Mouse (Mus musculus): ENCODE results near the gene Pbxip1.

Gene Pbxip1

DNA sequence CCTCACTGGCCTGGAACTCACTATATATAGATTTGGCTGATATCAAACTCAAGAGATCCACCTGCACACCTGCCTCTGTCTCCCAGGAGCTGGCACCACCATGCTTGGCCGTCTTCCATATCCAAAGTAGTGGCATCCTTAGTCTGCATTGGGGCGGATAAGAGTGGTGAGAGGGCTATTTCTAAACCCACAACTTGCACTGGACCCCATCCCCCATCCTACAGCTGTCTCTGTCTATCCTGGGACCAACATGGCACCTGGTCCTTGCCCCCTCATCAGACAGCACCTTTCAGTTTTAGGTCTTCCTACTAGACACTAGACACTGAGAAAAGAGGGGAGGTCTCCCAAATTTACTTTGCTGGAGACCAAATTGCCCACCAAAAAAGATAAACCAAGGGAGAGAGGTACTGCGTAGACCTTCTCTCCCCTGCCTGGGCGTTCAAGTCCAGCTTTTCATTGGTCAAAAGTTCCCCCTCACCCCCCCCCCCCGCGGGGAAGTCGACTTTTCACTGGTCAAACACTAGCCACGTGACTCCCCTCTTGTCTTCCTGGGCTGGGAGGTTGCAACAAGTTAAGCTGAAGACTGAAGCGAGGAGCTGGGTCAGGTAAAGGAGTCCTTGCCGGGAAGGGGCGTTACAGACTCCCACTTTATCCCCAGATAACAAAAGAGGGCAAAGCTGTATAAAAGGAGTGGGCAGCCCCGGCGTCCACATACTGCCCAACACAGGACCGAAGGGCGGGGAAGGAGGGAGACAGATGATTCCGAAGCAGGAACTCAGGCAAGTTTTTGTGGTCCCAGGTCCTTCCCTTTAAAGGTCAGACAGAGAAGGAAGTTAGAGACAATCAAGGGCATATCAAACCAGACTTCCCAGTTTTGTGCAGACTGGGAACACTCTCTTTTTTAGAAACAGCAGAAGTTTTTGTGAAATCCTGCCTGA lies at the start of gene Pbxip1:
Pbxip1 (plus strand) TSS at position 531 of the 938 bp plus-strand sequence.
- peak; percentile 75 for DNase-seq (ENCODE audit: low read depth, low spot score)

DNA sequence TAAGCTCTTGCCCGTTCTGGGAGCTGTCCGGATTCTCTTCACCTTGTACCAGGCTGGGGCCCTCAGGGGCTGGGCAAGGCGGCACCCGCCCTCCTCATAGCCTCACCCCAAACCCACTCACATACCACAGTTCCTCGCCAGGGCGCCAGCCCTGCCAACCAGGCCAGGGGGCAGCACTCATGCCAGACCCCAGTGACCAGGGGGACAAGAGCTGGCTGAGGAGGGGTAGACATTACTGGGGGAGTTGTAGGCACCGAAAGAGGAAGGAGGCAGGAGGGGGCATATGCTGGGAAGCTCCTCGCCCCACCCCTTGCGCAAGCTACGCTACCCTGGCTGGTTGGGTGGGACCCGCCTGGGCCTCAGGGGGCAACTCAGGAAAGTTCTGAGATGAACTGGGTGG lies 48.9 kb upstream of the Pbxip1 start:
- no peak for DNase-seq (ENCODE audit: low read depth, low spot score)

DNA sequence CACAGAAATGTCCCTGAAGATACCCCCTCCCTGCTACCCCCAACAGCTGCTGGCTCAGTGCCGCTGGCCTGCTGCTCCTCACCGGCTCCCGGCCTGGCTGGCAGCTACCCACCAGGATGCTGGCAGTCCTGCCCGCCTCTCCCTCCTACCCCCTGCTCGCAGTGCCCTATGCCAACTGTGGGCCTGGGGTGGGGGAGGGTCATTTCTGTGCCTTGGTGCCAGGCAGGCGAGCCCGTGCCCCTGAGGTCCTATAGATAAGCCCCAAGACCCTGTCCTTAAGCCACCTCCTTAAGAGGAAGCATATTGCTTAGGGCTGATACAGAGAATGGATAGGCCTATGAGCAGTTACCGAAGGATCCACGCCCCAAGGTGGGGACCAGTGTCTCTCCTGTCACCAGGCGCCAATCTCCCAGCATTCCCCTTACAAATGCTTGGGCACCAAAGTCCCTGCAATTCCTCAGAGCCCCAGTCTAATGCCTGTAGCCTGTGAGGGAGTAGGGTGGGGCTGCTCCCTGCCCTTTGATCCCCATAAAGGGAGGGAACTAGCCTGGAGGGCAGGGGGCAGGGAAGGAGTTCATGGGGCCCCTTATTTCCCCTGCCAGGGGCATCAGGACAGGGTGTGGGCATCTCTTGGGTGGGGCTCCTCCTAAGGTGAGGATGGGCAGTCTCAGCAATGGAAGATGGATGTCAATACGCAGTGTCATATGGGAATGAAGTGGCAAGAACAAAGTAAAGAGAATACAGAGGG lies 48.2 kb upstream of the Pbxip1 start:
- no peak for DNase-seq (ENCODE audit: low read depth, low spot score)

DNA sequence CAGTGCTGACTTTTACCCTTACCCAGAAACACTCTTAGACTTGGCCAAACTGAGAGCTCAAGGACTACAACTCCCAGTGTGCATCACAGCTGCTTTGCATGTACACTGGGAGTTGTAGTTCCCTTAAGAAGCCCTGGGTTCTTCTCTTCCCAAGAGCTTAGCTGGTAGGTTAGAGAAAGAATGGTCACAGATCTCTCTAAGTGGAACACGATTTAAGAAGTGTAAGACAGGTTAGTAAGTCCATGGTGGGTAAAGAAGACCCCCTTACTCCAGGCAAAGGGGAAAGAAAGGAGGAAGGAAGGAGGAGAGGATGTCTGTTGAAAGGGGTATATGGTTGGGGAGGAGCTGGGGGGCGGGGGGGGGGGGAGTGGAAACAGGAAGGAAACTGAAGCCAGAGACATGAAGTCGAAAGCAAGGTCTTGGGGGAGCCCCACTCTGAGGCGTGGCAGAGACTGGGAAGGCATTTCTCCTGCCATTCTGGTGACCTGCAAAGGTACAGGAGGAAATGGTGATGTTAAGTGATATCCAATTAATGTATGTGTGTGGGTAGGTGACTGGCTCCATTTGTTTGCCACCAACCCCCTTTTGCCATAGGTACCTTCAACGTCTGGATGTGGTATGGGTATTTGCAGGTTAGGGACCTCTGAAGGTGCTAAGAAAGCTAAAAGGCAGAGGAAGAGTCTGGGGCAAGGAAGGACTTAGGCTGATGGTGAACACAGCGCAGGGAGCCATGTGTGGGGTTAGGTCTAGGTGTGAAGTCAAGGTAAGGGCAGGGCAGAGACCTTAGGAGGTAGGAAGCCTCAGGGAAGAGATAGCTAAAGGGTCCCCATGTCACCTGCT lies 47.4 kb upstream of the Pbxip1 start:
- DNase-seq (ENCODE audit: low read depth, low spot score): peak; percentile 17

DNA sequence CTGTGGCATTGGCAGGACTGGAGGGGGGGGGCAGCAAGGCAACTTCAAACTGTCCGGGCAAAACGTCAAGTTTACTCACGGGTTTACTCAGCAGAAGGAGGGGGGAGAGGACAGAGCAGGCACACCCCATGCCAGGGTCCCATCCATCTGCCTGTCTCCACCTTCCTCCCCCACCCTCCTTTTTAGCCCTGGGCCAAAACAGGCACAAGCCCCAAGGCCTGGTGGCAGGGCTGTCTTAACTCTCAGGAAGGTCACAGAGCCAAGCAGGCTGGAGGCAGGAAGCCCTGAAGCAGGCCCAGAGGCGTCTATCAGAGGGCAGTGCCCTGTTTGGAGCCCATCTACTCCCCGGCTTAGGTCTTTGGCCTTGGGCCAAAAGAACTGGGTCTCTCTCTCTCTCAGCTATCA lies 46.4 kb upstream of the Pbxip1 start:
- DNase-seq (ENCODE audit: low read depth, low spot score): no peak

DNA sequence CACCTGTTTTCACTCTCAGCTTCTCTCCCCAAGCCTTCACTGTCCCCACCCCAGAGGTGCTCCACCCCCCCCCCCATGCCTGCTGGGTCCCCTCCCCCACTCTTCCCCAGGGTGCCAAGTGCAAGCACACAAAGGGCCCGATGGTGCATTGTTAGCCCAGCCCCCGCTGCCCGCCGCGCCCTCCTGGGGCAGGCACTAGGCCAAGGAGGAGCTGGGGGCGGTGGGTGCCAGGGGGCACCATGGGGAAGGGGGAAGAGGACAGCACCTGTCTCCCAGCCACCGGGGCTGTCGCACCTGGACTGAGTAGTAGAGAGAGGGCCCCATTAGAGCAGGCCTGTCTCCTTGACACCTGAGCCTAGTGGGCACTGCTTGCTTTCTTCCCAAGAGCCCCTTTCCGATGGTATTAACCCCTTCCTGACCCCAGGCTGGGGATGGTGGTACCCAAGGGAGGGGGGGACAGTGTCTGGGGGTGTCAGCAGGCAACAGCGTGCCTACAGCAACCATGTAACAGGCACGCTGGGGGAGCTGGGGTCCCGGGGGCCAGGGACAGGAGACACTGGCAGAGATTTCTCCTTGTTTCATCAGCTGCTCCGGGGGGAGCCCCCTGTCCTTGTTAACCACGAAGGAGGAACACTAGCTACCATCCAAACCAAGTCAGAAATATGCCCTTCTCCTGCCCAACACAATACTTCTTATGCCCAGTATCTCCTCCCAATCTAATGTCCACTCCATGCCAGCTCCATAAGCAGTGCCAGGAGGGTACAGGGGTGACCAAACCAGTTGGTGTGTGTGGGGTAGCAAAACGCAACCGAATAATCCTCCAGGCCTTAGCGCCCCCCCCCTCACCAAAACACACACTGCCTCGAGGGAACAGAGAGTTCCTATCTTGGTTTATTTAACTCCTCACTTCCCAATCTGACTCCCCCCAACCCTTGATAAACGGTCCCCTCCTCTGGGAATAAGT lies 45.5 kb upstream of the Pbxip1 start:
- no peak for DNase-seq (ENCODE audit: low read depth, low spot score)

DNA sequence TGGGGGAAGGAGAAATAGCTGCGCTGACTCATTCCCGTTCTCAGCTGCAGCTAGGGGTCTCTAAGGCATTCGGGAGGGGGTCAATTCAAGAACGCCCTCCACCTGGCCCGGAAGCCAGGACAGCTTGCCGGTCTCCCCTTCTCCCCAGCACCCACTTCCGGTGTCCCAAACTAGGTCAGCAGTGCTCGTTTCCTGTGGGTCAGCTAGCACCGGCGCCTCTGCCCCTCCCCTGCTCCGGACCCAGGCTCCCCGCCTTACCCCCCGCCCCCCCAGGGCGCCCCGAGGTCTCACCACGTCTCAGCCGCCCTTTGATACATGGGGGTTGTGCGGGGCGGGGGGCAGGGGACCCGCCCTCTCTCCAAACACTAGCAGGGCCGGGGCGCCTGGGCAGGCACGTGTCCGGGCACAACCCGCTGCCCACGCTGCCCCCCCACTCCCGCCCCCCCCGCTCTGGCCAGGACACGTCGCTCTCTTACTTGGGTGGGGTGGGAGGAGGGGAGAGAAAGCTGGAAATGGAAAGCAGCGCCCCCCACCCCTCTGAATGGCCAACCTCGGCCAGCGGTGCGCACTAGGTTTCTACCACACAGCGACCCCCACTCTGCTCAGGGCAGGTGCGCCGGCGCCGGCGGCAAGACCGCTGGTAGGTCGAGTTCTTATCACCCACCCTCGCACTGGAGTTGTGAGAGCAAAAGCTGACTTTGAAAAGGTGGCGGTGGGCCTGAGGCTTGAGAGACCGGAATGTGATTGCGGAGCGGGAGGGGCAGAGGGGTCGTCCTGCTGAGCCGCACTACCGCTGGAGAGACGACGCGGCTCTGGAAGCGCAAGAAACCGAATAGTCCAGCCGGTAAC lies 44.6 kb upstream of the Pbxip1 start:
- peak; percentile 7 for DNase-seq (ENCODE audit: low read depth, low spot score)

DNA sequence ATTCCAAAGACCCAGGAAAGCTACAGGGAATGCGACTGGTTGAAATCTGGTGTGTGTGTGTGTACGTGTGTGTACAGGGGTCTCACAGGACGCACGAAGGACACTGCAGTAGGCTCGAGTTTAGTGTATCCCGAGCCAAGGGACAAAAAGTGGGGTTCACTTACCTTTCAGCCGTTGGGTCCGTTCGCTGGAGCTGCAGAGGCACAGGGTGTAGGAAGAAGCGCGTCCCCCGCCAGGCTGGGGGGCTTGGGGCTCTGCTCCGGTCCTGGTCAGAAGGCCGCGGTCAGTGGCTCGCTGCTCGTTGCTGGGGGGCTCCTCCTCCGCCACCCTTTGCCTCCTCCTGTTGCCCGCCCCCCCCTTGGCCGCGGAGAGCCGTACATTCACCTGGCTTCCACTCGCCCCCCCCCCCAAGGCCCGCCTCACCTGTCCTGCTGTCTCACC lies 43.6 kb upstream of the Pbxip1 start:
- no peak for DNase-seq (ENCODE audit: low read depth, low spot score)

DNA sequence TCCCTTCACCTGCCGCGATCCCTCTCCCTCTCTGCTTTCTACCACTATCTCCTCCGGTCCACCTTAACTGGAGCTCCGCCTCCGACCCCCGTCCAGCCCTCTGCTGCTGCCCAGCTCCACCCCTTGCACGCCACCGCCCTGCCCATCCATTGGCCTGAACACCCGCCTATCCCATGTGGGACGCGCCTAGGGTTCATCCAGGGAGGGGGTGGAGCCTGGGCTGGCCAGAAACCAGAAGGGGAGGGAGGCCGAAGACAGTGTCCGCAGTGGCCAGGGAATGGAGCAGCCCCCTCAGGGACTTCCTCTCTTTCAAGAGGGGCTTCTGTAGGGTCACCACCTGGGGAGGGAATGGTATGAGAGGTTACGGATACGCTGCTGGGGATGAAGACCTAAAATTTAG lies 42.9 kb upstream of the Pbxip1 start:
- DNase-seq (ENCODE audit: low read depth, low spot score): peak; percentile 93

DNA sequence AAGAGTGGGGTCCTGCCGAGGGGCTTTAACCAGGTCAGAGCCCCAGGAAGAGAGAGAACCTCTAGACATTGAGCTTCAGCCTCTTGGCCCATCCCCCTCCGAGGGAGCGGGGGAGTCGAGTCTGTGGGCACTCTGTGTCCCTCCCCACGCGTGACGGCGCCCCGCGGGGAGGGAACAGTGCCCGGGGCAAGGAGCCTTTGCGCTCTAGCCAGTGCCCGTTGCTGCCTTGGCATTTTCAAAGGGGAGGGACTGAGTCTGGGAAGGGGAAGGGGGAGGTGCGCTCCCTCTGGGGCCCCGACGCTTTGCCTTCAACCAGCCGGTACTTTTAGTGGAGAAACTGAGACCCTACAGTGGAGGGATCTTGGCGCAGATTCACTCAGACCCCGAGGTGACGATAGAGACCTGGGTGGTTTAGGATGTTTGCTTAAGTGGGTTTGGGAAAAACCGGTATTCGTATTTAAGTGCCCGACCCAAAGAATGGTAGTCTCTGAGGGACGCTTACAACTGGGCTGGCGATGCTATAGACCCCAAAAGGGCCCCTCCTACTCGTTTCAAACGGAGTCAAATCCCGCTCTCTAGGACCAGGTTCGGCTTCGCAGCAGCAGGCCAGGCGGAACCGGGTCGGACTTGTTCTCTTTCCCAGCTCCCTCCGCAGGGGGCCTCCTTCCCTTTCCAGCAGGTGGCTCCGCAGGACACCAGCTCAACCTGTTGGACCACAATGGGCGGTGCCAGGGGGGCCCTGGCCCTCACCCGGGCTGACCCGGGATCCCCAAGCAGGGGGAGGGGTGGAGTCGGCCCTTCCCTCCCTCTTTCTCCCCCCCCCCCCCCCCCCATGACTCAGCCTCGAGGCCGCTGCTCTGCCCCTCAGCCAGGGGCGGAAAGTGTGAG lies 42.3 kb upstream of the Pbxip1 start, which contains the start of gene Zbtb7b:
Zbtb7b (minus strand) TSS at position 771 of the 888 bp plus-strand sequence.
- DNase-seq (ENCODE audit: low read depth, low spot score): no peak

DNA sequence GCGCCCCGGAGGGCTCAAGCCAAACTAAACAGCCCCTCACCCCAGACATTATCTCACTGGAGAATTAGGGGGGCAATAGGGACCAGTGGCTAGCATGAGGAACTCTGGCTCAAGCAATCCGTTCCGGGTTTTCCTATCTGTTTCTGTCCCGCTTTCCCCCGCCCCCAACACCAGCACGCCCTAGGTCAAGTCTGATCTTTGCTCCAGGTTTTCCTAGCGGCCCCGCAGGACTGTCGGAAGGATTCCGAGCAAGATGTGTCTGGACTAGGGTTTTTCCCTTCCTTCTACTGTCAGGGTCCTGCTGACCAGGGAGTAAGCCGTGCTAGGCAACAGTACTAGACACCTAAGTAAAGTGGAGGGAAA lies 41.6 kb upstream of the Pbxip1 start:
- DNase-seq (ENCODE audit: low read depth, low spot score): peak; percentile 78

DNA sequence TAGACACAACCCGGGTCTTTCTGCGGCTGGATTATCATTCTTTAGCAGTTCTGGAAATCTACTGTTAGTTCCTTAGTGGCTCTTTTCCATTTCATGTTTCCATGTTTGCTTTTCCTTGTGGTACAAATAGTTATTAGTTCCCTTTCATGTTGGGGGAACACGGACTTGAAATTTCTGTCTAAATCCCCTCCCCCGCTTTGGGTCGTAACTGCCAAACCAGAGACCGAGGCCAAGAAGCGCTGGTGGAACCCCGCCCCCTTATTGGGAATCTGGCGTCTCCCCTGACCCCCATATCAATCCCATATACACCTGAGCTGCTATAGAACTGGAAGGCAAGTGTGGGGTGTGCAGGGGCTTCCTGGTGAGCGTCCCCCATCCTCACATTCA lies 41.1 kb upstream of the Pbxip1 start:
- no peak for DNase-seq (ENCODE audit: low read depth, low spot score)

DNA sequence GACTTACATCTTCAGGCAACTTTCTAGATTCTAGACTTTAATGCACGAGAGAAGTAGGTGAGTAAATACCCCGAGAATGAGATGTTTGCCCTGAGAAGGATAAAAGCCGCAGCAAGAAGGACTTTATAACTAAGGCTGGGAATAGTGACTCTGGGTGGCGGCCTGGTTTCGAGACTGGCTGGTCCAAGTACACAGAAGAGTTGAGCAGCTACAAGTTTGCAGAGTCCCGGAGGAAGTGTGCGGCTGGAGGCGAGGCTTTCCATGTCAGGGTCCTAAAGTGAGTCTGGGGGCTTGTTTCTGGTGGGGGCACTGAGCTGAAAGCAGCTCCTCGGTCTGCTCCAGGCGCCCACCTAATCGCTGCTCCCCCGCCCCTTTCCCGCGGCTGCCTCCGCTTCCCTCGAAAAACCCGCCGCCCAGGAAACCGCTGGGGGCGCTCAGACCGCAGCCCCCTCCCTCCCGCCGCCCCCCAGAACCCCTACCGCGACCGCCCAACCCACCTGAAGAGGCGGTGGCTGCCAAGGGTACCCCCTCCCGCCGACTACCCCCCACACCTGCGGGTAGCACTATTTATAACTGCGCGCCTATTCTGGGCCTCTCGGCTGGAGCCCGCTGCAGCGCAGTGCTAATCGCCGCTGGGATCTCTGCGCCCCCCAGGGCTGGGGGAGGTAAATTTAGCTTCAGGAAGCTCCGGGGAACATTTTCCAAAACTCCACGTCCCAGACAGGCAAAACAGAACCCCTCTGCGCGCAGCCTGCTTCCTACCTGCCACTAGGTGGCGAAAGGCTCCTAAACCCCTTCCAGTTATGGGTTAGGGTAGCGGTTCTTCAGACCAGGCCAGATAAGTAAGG lies 40.5 kb upstream of the Pbxip1 start:
- DNase-seq (ENCODE audit: low read depth, low spot score): peak; percentile 71

DNA sequence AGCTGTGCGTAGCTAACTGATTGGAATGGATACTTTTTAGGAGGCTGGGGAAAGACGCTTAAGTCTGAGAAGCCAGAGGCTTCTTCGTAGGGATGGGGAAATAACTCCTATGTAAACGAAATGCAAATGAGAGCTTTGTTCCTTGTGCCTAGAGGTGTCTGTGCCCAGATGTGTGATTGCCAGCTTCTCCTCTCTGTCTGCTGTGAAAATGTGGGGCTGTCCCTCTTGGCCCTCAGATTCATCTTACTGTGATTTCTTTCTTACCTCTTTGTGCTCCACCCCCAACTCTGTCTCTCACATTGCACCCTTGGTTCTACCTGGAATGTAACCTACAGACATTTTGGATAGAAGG lies 39.9 kb upstream of the Pbxip1 start:
- DNase-seq (ENCODE audit: low read depth, low spot score): no peak

DNA sequence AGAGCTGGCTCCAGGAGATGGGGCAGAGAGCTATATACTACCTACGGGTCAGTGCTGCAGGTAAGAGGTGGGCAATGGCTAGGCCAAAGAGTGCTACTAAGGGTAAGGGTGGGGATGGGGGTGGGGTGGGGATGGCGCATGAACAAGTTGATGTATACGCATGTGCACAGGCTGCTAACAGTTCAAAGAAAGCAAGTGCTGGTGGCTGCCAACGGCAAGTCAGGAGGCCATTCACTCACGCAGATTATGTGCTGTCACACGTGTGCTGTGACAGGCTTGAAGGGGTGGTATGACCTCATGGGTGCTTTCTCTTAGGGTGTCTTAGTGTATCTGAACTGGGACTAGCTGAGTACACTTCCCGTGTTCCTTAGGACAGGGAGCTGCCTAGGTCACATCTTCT lies 35.2 kb upstream of the Pbxip1 start:
- no peak for DNase-seq (ENCODE audit: low read depth, low spot score)

DNA sequence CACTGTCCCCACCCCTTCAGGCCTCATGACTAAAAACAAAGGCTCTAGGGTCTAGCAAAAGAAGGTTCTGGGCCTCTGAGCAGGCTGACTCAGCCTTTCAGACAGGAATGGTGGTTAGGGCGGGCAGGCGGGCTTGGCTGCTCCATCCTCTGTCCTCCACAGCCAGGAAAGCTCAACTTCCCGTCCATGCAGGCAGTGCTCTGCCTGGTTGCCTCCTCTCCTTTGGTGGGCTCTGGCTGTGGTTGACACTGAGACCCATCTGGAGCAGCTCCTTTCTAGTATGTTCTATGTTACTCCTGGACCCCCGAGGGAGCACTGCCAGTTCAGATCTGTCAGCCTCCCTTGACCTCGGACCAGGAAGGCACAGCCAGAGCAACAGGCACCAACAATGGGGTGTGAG lies 33.8 kb upstream of the Pbxip1 start, which contains the start of gene Lenep:
Lenep (minus strand) TSS at position 101 of the 400 bp plus-strand sequence.
- DNase-seq (ENCODE audit: low read depth, low spot score): no peak

DNA sequence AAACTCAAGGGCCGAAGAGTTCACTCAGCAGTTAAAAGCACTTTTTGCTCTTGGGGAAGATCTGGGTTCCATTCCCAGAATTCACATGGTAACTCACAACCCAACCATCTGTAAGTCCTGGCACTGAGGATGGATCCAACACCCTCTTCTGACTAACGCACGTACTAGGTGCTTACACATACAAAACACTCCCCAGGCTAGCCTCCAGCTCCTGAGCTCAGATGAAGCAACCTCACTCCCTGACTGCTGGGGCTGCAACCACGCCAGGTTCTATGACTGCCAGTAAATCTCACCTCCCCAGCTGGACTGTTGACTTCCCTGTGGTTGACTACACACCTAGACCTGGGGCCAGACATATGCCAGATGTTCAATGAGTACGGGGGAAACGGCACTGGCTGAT lies 29.6 kb upstream of the Pbxip1 start:
- DNase-seq (ENCODE audit: low read depth, low spot score): no peak

DNA sequence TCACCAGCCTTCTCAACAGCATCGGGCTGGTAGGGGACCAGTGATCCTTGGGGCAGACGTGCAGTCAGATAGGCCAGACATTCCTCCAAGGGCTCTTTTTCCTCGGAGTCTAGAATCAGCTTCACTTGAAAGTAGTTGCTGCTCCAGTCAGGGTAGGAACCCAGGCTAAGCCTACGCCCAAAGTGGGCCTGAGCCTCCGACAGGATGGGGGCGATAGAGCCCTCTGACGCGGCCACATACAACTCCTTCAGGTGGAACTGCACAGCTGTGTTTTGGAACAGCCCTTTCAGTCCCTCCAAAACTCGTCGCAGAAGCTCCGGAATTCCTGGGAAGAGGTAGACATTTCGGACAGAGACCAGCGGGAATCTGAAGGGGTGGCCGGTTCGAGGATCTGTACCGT lies 28.1 kb upstream of the Pbxip1 start:
- DNase-seq (ENCODE audit: low read depth, low spot score): no peak

Measured in embryo, embryonic 11.5 days (tissue).